Comparison of ENCODE assay signal across 13 mouse cellular contexts in genomic region chr9:70668048-70668447, GRCm38 (mm10). TPM values are rescaled to one million over a fixed set of nuclear protein-coding genes. Genes with fewer than 3 reads are reported as not detected.
DNase-seq lines count a peak whose midpoint lies in the region; ATAC-seq lines count a peak whose summit lies in the region.
"Had no signal": no experiment of that assay in that cellular context is flagged by ENCODE, and none has a peak within 500 bp of the region (broad histone marks: within the 10 kb centered on the region; RNA-seq: fewer than 3 reads in every experiment).

No protein-coding gene starts in this region.

- H3K9me3 ChIP-seq in liver, embryonic 11.5 days (ENCODE audit: control insufficient read depth, low read length): no peaks in the 10 kb centered on the region
- H3K9me3 ChIP-seq in liver, embryonic 15.5 days (replicated peaks): no peaks in the 10 kb centered on the region
- H3K9me3 ChIP-seq: heart, embryonic 12.5 days had no signal

- H3K36me3 ChIP-seq in liver, embryonic 11.5 days (ENCODE audit: control insufficient read depth, insufficient read depth, low read length): no peaks in the 10 kb centered on the region
- H3K36me3 ChIP-seq in liver, embryonic 15.5 days (replicated peaks): peaks cover 12% of the 10 kb centered on the region; the same call in 1 of the 2 replicates
- H3K36me3 ChIP-seq: heart, embryonic 12.5 days had no signal

- H3K27me3 ChIP-seq in liver, embryonic 11.5 days (replicated peaks; ENCODE audit: control insufficient read depth, insufficient read depth, low read length): no peaks in the 10 kb centered on the region
- no peaks in the 10 kb centered on the region for H3K27me3 ChIP-seq in liver, embryonic 15.5 days
- H3K27me3 ChIP-seq: heart, embryonic 12.5 days had no signal

- H3K4me3 ChIP-seq in liver, embryonic 11.5 days (ENCODE audit: low read depth, low read length): no peak overlapping the region
- no peak overlapping the region for H3K4me3 ChIP-seq in liver, embryonic 15.5 days (replicated peaks)
- H3K4me3 ChIP-seq: erythroblast, embryonic 14.5 days; heart, embryonic 12.5 days had no signal

- ATAC-seq in liver, embryonic 11.5 days (replicated peaks; ENCODE audit: low FRiP score): no peak
- no peak for ATAC-seq in liver, embryonic 15.5 days (ENCODE audit: insufficient read depth)
- ATAC-seq in activated CD4-positive, CD25-positive, alpha-beta regulatory T cell, adult 4 months: no peak

- no peak overlapping the region for H3K27ac ChIP-seq in liver, embryonic 11.5 days (ENCODE audit: low read depth, low read length)
- peak overlapping the region; percentile 64 for H3K27ac ChIP-seq in liver, embryonic 15.5 days (replicated peaks)

- no peak overlapping the region for H3K9ac ChIP-seq in liver, embryonic 11.5 days (ENCODE audit: low read depth, low read length)
- H3K9ac ChIP-seq in liver, embryonic 15.5 days: no peak overlapping the region
- H3K9ac ChIP-seq: heart, embryonic 12.5 days had no signal

- no peak overlapping the region for H3K4me2 ChIP-seq in liver, embryonic 11.5 days
- H3K4me2 ChIP-seq in liver, embryonic 15.5 days: no peak overlapping the region
- H3K4me2 ChIP-seq: heart, embryonic 12.5 days; midbrain, embryonic 11.5 days had no signal

- DNase-seq in cerebellum, adult 9-11 months: peak; percentile 40
- no peak for DNase-seq in cerebellum, postnatal 36 days
- DNase-seq in liver (peak; percentile 38), NIH3T3 (ENCODE audit: low read depth) (peak; percentile 13)
- DNase-seq in liver, embryonic 11.5 days (ENCODE audit: low spot score): no peak
- DNase-seq in heart, adult 8-10 months (ENCODE audit: low spot score): no peak
- DNase-seq: lung, adult 18-20 months had no signal

- H3K4me1 ChIP-seq in liver, embryonic 11.5 days (replicated peaks; ENCODE audit: control insufficient read depth, insufficient read depth, low read length): peaks cover 25% of the 10 kb centered on the region
- peaks cover 49% of the 10 kb centered on the region for H3K4me1 ChIP-seq in liver, embryonic 15.5 days (replicated peaks)

RNA-seq across cellular contexts. Expression of gene Adam10, which starts 10.7 kb away (rescaled TPM):
- 74.2 and 82.2 TPM in 2 replicates for polyA plus RNA-seq in liver, embryonic 11.5 days (2014; fragmentation: Nextera tagmentation; extraction: Ambion mirVana)
- polyA plus RNA-seq in liver, embryonic 15.5 days (2015; fragmentation: Nextera tagmentation; extraction: Ambion mirVana): 71.4 and 71.9 TPM in 2 replicates
- 10 to 100 TPM; 72.7 to 77.6 TPM for polyA plus RNA-seq in activated CD4-positive, CD25-positive, alpha-beta regulatory T cell, adult 4 months (2017; shearing (Covaris generic))
- 10 to 100 TPM; 33.3 to 40.0 (median 36.2) TPM for total RNA-seq in heart, adult 8-10 months (2022)

RNA-seq across cellular contexts. Expression of gene Mindy2, which starts 11.1 kb away (rescaled TPM):
- 11.4 and 13.4 TPM in 2 replicates for polyA plus RNA-seq in liver, embryonic 11.5 days (2014; fragmentation: Nextera tagmentation; extraction: Ambion mirVana)
- 18.5 and 20.1 TPM in 2 replicates for polyA plus RNA-seq in liver, embryonic 15.5 days (2015; fragmentation: Nextera tagmentation; extraction: Ambion mirVana)
- polyA plus RNA-seq in activated CD4-positive, CD25-positive, alpha-beta regulatory T cell, adult 4 months (2017; shearing (Covaris generic)): 10 to 100 TPM in 1 of 2 experiments, 1 to 10 TPM in 1; 9.0 to 14.8 TPM
- total RNA-seq in heart, adult 8-10 months (2022): 10 to 100 TPM; 32.6 to 36.5 (median 33.9) TPM

RNA-seq across cellular contexts. Expression of gene Gm10642, which starts 12.0 kb away (rescaled TPM):
- 0.48 and 0.65 TPM in 2 replicates for polyA plus RNA-seq in liver, embryonic 11.5 days (2014; fragmentation: Nextera tagmentation; extraction: Ambion mirVana)
- polyA plus RNA-seq in liver, embryonic 15.5 days (2015; fragmentation: Nextera tagmentation; extraction: Ambion mirVana): 1.4 TPM in 2 replicates
- polyA plus RNA-seq in activated CD4-positive, CD25-positive, alpha-beta regulatory T cell, adult 4 months (2017; shearing (Covaris generic)): under 1 TPM; 0.61 to 0.71 TPM
- total RNA-seq in heart, adult 8-10 months (2022): under 1 TPM in 3 of 4 experiments, not detected in 1; 0.27 to 0.62 (median 0.38) TPM
- total RNA-seq: common myeloid progenitor, adult 5-6 weeks had no signal

Comparison
In these comparisons a context has a peak if more than half of its experiments do, and no peak if none do; other contexts are left out.
1. DNase-seq: peak in cerebellum, adult 9-11 months (single experiment), liver (single experiment) and NIH3T3 (single experiment); none in cerebellum, postnatal 36 days (0 of 2), liver, embryonic 11.5 days (single experiment) and heart, adult 8-10 months (single experiment).